Mouse (Mus musculus): ENCODE measurements at regions not wholly inside any gene's neighbourhood (a gene's known extent, or its start where the extent isn't known, plus 50 kb on each side); places are given as distances from the start of the nearest gene placed in this dataset.

- peak; percentile 86 for ATAC-seq (replicated peaks; ENCODE audit: low FRiP score, poor library complexity, severe bottlenecking)
Measured at GRCm38 (mm10) chr6:146019699-146020098, 88.3 kb downstream of the Sspn start.
